8 mouse cellular contexts compared by ENCODE assay signal in genomic region chr5:105792853-105793547, GRCm38 (mm10).
DNase-seq lines count a peak whose midpoint lies in the region; ATAC-seq lines count a peak whose summit lies in the region.

No protein-coding gene starts in this region.

- H3K4me3 ChIP-seq in embryonic facial prominence, embryonic 12.5 days = no peak overlapping the region
- peak overlapping the region; percentile 23 for H3K4me3 ChIP-seq in heart, embryonic 15.5 days
- no peak overlapping the region for H3K4me3 ChIP-seq in midbrain, embryonic 10.5 days

- no peaks in the 10 kb centered on the region for H3K36me3 ChIP-seq in embryonic facial prominence, embryonic 12.5 days
- no peaks in the 10 kb centered on the region for H3K36me3 ChIP-seq in heart, embryonic 15.5 days
- 0 out of 2 replicates have a peak, but pooled peaks cover 4% of the 10 kb centered on the region for H3K36me3 ChIP-seq in midbrain, embryonic 10.5 days

- H3K4me1 ChIP-seq in embryonic facial prominence, embryonic 12.5 days = peaks cover 43% of the 10 kb centered on the region
- peaks cover 46% of the 10 kb centered on the region for H3K4me1 ChIP-seq in heart, embryonic 15.5 days (replicated peaks)
- H3K4me1 ChIP-seq in midbrain, embryonic 10.5 days = peaks cover 24% of the 10 kb centered on the region

- peak overlapping the region; percentile 12; the same call in 1 of the 2 replicates for H3K9ac ChIP-seq in embryonic facial prominence, embryonic 12.5 days
- H3K9ac ChIP-seq in heart, embryonic 15.5 days = no peak overlapping the region

- 30% methylated on average over 13 of the region's 13 CpGs for WGBS in embryonic facial prominence, embryonic 12.5 days
- 15% methylated on average over 13 of the region's 13 CpGs for WGBS in heart, embryonic 15.5 days
- WGBS in midbrain, embryonic 10.5 days = 48% methylated on average over 13 of the region's 13 CpGs

- H3K27me3 ChIP-seq in embryonic facial prominence, embryonic 12.5 days = no peaks in the 10 kb centered on the region
- H3K27me3 ChIP-seq in heart, embryonic 15.5 days = no peaks in the 10 kb centered on the region
- H3K27me3 ChIP-seq in midbrain, embryonic 10.5 days (ENCODE audit: low read depth, poor library complexity, severe bottlenecking) = no peaks in the 10 kb centered on the region

- H3K27ac ChIP-seq in embryonic facial prominence, embryonic 12.5 days = peak overlapping the region; percentile 63
- H3K27ac ChIP-seq in heart, embryonic 15.5 days = peak overlapping the region; percentile 64
- H3K27ac ChIP-seq in midbrain, embryonic 10.5 days (replicated peaks) = peak overlapping the region; percentile 52

- H3K9me3 ChIP-seq in embryonic facial prominence, embryonic 12.5 days = no peaks in the 10 kb centered on the region
- H3K9me3 ChIP-seq in heart, embryonic 15.5 days (replicated peaks) = no peaks in the 10 kb centered on the region
- H3K9me3 ChIP-seq in midbrain, embryonic 10.5 days (replicated peaks) = no peaks in the 10 kb centered on the region

- 0 out of 2 replicates have a peak overlapping the region, but pooled peaks have one; percentile 22 for H3K4me2 ChIP-seq in embryonic facial prominence, embryonic 12.5 days (replicated peaks)
- H3K4me2 ChIP-seq in heart, embryonic 15.5 days = peak overlapping the region; percentile 50

- ATAC-seq in embryonic facial prominence, embryonic 12.5 days (ENCODE audit: insufficient number of reproducible peaks, insufficient read depth, low FRiP score, low TSS enrichment) = peak; percentile 77
- peak; percentile 90 for ATAC-seq in heart, embryonic 15.5 days (replicated peaks; ENCODE audit: insufficient number of reproducible peaks, insufficient read depth, low FRiP score, low read depth)
- ATAC-seq in frontal cortex, adult (ENCODE audit: low TSS enrichment) = no peak

- DNase-seq in ovary, postnatal 36 days (ENCODE audit: low spot score) = peak; percentile 39
- DNase-seq in ovary, postnatal 14 days (ENCODE audit: low spot score) = no peak
- DNase-seq in kidney, postnatal 10 days = peak; percentile 82
- DNase-seq in midbrain, embryonic 10.5 days (ENCODE audit: low spot score) = peak; percentile 26
- DNase-seq in right cerebral cortex, postnatal 4 days = no peak

Comparison
In these comparisons a context has a peak if more than half of its experiments do, and no peak if none do; other contexts are left out.
1. DNase-seq: peak in ovary, postnatal 36 days (single experiment), kidney, postnatal 10 days (single experiment) and midbrain, embryonic 10.5 days (single experiment); none in ovary, postnatal 14 days (single experiment) and right cerebral cortex, postnatal 4 days (single experiment).
2. Peak in every context shown above with its lines, with median percentiles within 50 percentile points of each other: H3K27ac ChIP-seq.